Mouse (Mus musculus) CD4-positive, CD25-positive, alpha-beta regulatory T cell, adult 4 months (primary cell): Measurements from ENCODE around the gene Samd1. TPM values are rescaled to one million over a fixed set of nuclear protein-coding genes. Genes with fewer than 3 reads are reported as not detected.

Experiments used
- ATAC-seq: one replicate; pipeline ENCODE4 v1.8.0; 2017
- polyA plus RNA-seq, 2 experiments: library from polyadenylated mRNA; unstranded; fragments of 100-300 nt; shearing (Covaris generic); gene quantifications; one replicate each; pipeline ENCODE4 v1.2.1; 2017

Gene Samd1
- polyA plus RNA-seq, result 1 to 10 TPM; 5.9 to 6.3 TPM

- peak; percentile 2 for ATAC-seq
Observed at GRCm38 (mm10) chr8:83997511-83998141, at the start of gene Samd1. Gene Samd1, plus strand, starts transcription at chr8:83997672.

- ATAC-seq, result no peak
Observed at GRCm38 (mm10) chr8:83954749-83955105, 42.7 kb upstream of the Samd1 start.

GRCm38 (mm10) chr8:83955106-83955957, 42.1 kb upstream of the Samd1 start, which contains the start of the genes Gm10644 and Asf1b:
Gene Gm10644, minus strand, starts transcription at chr8:83955205.
Gene Asf1b, plus strand, starts transcription at chr8:83955507.
- ATAC-seq, result peak; percentile 91

GRCm38 (mm10) chr8:83955958-83956218, 41.6 kb upstream of the Samd1 start:
- ATAC-seq, result no peak

- ATAC-seq, result no peak
Observed at GRCm38 (mm10) chr8:83956789-83957188, 40.7 kb upstream of the Samd1 start.

- ATAC-seq, result no peak
Observed at GRCm38 (mm10) chr8:83964015-83964765, 33.3 kb upstream of the Samd1 start.

- ATAC-seq, result no peak
Observed at GRCm38 (mm10) chr8:83967701-83968100, 29.8 kb upstream of the Samd1 start.

GRCm38 (mm10) chr8:83971121-83971520, 26.4 kb upstream of the Samd1 start:
- no peak for ATAC-seq

GRCm38 (mm10) chr8:83971661-83972060, 25.8 kb upstream of the Samd1 start:
- no peak for ATAC-seq

GRCm38 (mm10) chr8:83972150-83973120, 25.0 kb upstream of the Samd1 start, which contains the start of gene Prkaca:
Gene Prkaca, plus strand, starts transcription at chr8:83972993.
- peak; percentile 99 for ATAC-seq

- no peak for ATAC-seq
Observed at GRCm38 (mm10) chr8:83973161-83974031, 24.1 kb upstream of the Samd1 start.

GRCm38 (mm10) chr8:83974521-83974920, 23.0 kb upstream of the Samd1 start:
- ATAC-seq, result no peak

GRCm38 (mm10) chr8:83976101-83976630, 21.3 kb upstream of the Samd1 start:
- no peak for ATAC-seq

GRCm38 (mm10) chr8:83976779-83977350, 20.6 kb upstream of the Samd1 start:
- no peak for ATAC-seq

- no peak for ATAC-seq
Observed at GRCm38 (mm10) chr8:83977646-83978045, 19.8 kb upstream of the Samd1 start.

GRCm38 (mm10) chr8:83978200-83978599, 19.3 kb upstream of the Samd1 start:
- no peak for ATAC-seq

- no peak for ATAC-seq
Observed at GRCm38 (mm10) chr8:83980250-83980649, 17.2 kb upstream of the Samd1 start.

GRCm38 (mm10) chr8:83980845-83981244, 16.6 kb upstream of the Samd1 start:
- ATAC-seq, result no peak

- ATAC-seq, result no peak
Observed at GRCm38 (mm10) chr8:83981533-83981932, 15.9 kb upstream of the Samd1 start.

GRCm38 (mm10) chr8:83982449-83982848, 15.0 kb upstream of the Samd1 start:
- no peak for ATAC-seq
